Mouse (Mus musculus): ENCODE measurements around the gene Stx18. TPM values are rescaled to one million over a fixed set of nuclear protein-coding genes. Genes with fewer than 3 reads are reported as not detected.

Stx18 gene
- polyA plus RNA-seq, 1 experiment from 2014 or later, result 37.1 TPM

DNA sequence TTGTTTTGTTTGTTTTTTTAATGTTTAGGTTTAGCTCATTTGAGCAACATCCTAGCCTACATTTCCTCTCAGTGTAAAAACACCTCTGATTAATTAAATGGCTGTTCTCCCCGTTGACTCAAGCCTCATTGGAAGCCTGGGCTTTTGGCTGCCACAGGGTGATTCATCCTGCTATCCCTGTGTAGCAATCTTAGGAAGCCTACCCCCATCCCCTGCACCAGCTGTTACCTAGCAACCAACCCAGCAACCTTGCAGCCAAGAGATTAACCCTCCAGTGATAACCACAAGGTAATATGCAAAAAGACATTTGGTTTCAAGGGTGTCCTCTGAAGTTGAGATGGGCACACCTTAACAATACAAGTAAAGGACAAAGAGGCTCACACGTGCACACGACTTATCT is 112.7 kb downstream of the Stx18 start:
- Histone ChIP-seq H3K4me2 (peak overlapping the region; percentile 27), H3K4me3 (peak overlapping the region; percentile 18), H3K4me1 (replicated peaks) (peaks cover 91% of the 10 kb centered on the region), H3K9me3 (no peaks in the 10 kb centered on the region), H3K36me3 (peaks cover 98% of the 10 kb centered on the region), H3K27ac (no peak overlapping the region; the same call in 1 of the 2 replicates), H3K9ac (peak overlapping the region; percentile 35), H3K27me3 (no peaks in the 10 kb centered on the region)
- no peak for ATAC-seq (ENCODE audit: low FRiP score)
- 56% methylated on average over 3 of the region's 3 CpGs for WGBS

DNA sequence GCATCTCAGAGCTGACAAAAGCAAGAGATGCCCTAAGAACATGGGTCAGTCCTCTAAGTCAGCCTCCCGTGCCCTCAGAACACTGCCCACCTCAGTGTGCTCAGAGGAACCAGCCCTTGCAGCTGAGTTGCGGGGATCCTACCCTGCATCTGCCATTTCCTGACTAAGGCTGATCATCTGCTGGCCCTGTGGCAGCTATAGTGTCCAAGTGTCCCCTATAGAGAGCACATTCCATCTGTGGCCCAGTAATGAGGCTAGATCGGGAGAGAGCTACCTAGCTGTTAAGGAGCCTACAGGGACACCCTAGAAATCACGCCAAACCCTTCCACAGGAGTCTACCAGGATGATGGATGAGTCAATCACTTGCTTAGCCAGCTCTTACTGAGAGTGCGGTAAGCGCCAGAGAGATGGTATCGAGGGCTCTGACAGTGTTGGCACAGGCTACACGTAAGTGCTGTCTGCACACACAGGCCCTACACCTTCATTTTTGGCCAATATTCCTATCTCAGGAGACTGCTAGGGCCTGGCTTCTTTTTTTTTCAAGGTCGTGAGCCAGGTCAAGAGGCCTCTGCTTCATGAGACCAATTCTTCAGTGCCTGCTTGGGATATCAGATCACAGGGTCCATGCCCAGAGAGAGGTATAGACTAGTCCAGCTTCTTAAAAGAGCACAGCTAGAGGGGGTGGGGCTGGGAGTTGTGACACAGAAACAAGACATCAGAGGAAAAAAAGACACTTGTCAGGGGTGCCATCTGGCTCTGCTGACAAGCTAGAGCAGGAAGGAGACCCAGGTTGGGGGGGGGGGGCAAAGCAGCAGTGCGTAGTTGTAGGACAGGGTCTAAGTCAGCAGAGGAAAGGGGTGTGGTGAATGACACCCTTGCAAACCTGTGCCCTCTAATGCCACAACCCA is 113.9 kb downstream of the Stx18 start:
- H3K4me2 ChIP-seq, result peak overlapping the region; percentile 27
- peak overlapping the region; percentile 59 for H3K9ac ChIP-seq
- peak overlapping the region; percentile 18 for H3K4me3 ChIP-seq
- H3K4me1 ChIP-seq (replicated peaks), result peaks cover 92% of the 10 kb centered on the region
- WGBS, result 64% methylated on average over 10 of the region's 10 CpGs
- peaks cover 98% of the 10 kb centered on the region for H3K36me3 ChIP-seq
- peak overlapping the region; percentile 48; the same call in 1 of the 2 replicates for H3K27ac ChIP-seq
- no peak for ATAC-seq (ENCODE audit: low FRiP score)
- no peaks in the 10 kb centered on the region for H3K27me3 ChIP-seq
- no peaks in the 10 kb centered on the region for H3K9me3 ChIP-seq

DNA sequence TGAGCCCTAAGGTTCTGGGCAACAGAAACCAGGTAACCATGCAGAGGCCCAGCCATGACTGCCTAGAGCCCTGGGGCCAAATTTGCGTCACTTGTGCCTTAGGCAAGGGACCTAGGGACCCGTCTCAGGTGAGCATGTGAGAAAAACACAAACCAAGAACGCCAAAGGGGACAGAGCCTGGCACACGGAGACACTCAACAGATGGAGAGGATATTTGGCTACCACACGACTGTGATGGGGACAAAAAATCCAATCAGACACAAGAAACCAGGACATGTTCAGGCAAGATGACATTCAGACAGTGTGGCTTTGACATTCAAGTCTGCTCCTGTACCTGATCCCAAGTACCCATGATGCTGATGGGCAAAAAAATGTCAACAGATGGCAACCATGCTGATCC is 115.1 kb downstream of the Stx18 start:
- H3K4me1 ChIP-seq (replicated peaks), result peaks cover 87% of the 10 kb centered on the region
- H3K9me3 ChIP-seq, result no peaks in the 10 kb centered on the region
- no peak for ATAC-seq (ENCODE audit: low FRiP score)
- 92% methylated on average over 5 of the region's 5 CpGs for WGBS
- H3K9ac ChIP-seq, result peak overlapping the region; percentile 59
- peaks cover 89% of the 10 kb centered on the region for H3K36me3 ChIP-seq
- H3K27me3 ChIP-seq, result no peaks in the 10 kb centered on the region
- H3K4me3 ChIP-seq, result peak overlapping the region; percentile 18
- H3K4me2 ChIP-seq, result peak overlapping the region; percentile 27
- peak overlapping the region; percentile 48 for H3K27ac ChIP-seq

DNA sequence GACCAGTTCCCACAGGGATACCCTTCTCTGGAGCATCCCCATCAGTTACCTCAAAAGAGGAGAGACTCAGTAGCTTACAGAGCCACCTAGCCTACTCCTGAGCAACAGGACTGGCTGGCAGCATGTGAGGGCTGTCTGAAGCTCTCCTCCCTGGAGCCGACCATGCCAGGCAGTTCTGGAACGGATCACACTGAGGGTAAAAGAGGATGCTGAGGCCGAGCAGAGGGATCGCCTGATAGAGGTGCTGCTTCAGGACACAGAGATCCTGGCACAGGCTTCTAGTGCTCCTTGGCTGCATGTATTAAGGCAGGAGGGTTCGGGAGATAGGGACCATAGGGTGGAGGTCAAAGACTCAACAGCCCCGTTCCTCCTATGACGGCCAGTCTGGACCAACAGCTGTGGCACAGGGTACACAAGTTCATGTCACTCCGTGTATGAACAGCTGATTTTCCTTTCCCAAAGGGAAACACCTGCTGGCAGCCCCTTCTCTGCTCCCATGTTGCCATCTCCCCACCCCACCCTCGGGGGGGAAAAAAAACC is 119.0 kb downstream of the Stx18 start:
- Histone ChIP-seq H3K9me3 (no peaks in the 10 kb centered on the region), H3K4me2 (peak overlapping the region; percentile 89), H3K27ac (peak overlapping the region; percentile 98), H3K4me3 (peak overlapping the region; percentile 90), H3K9ac (peak overlapping the region; percentile 100), H3K4me1 (replicated peaks) (peaks cover 65% of the 10 kb centered on the region), H3K36me3 (peaks cover 51% of the 10 kb centered on the region), H3K27me3 (peaks cover 22% of the 10 kb centered on the region)
- WGBS, result 43% methylated on average over 9 of the region's 9 CpGs
- ATAC-seq (ENCODE audit: low FRiP score), result no peak

GRCm38 (mm10) chr5:38158501-38158946 is 120.0 kb downstream of the Stx18 start:
- 2% methylated on average over 17 of the region's 17 CpGs for WGBS
- peak; percentile 23 for ATAC-seq (ENCODE audit: low FRiP score)
- no peaks in the 10 kb centered on the region for H3K9me3 ChIP-seq

DNA sequence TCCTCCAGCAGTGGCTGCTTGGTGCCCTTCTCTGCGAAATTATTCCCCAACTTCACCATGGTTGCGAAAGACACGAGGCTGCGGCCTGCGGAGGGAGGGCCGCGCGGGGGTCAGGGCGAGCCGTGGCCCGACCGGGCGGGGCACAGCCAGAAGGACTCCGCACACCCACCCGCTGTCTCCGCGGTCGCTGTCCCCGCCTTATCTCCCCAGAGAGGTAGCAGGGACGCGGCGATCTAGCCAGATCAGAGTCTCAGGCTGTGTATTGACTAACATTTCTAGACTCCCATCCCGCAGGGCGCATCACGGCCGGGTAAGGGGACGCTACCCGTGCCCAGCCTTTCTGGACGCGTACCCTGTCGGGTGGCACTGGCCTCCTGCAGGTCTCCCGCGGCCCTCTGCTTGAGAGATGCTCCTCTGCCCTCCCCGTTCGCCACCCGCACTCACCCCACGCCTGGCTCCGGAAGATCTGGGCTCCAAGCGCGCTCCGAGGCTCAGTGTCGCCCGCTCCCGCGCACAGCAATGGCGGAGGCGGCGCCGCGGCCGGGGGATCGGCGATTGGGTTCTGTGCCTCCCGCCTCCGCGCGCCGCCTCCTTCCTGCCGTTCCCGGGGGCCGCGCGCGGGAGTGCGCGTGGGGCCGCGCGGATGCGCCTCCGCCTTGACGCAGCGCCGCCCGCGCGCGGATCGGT is 120.5 kb downstream of the Stx18 start:
- ATAC-seq (ENCODE audit: low FRiP score), result peak; percentile 86
- peaks cover 50% of the 10 kb centered on the region for H3K4me1 ChIP-seq (replicated peaks)
- H3K4me2 ChIP-seq, result peak overlapping the region; percentile 89
- no peaks in the 10 kb centered on the region for H3K9me3 ChIP-seq
- H3K27ac ChIP-seq, result peak overlapping the region; percentile 98
- H3K36me3 ChIP-seq, result peaks cover 36% of the 10 kb centered on the region
- under 1% methylated on average over 75 of the region's 79 CpGs for WGBS
- peak overlapping the region; percentile 100 for H3K9ac ChIP-seq
- peaks cover 24% of the 10 kb centered on the region for H3K27me3 ChIP-seq
- H3K4me3 ChIP-seq, result peak overlapping the region; percentile 90

More at GRCm38 (mm10) chr5:38158501-38158946, 120.0 kb downstream of the Stx18 start:
- peaks cover 42% of the 10 kb centered on the region for H3K36me3 ChIP-seq
- peak overlapping the region; percentile 100 for H3K9ac ChIP-seq
- H3K4me3 ChIP-seq, result peak overlapping the region; percentile 90
- H3K27me3 ChIP-seq, result peaks cover 24% of the 10 kb centered on the region
- peak overlapping the region; percentile 98 for H3K27ac ChIP-seq
- H3K4me2 ChIP-seq, result peak overlapping the region; percentile 89
- H3K4me1 ChIP-seq (replicated peaks), result peaks cover 55% of the 10 kb centered on the region

GRCm38 (mm10) chr5:38159634-38160413 is 121.3 kb downstream of the Stx18 start, which contains the start of gene Nsg1:
Nsg1 (minus strand) TSS chr5:38159907.
- H3K4me2 ChIP-seq, result peak within 1 kb of the TSS; percentile 89
- no peaks in the 10 kb centered on the region for H3K9me3 ChIP-seq
- peak; percentile 57 for ATAC-seq (ENCODE audit: low FRiP score)
- H3K27ac ChIP-seq, result peak within 1 kb of the TSS; percentile 98
- peaks cover 29% of the 10 kb centered on the region for H3K36me3 ChIP-seq
- H3K9ac ChIP-seq, result peak within 1 kb of the TSS; percentile 100
- 8% methylated on average over 34 of the region's 35 CpGs for WGBS
- peak within 1 kb of the TSS; percentile 90 for H3K4me3 ChIP-seq
- peaks cover 42% of the 10 kb centered on the region for H3K4me1 ChIP-seq (replicated peaks)
- H3K27me3 ChIP-seq, result peaks cover 24% of the 10 kb centered on the region

- 0 out of 2 replicates have a peak, but pooled peaks have one; percentile 17 for ATAC-seq (ENCODE audit: low FRiP score)
- no peaks in the 10 kb centered on the region for H3K4me1 ChIP-seq (replicated peaks)
- no peak overlapping the region for H3K9ac ChIP-seq
- WGBS, result 71% methylated on average over 11 of the region's 11 CpGs
- H3K36me3 ChIP-seq, result no peaks in the 10 kb centered on the region
- no peaks in the 10 kb centered on the region for H3K27me3 ChIP-seq
- H3K27ac ChIP-seq, result no peak overlapping the region
- no peak overlapping the region for H3K4me2 ChIP-seq
- H3K4me3 ChIP-seq, result no peak overlapping the region
- no peaks in the 10 kb centered on the region for H3K9me3 ChIP-seq
Observed at GRCm38 (mm10) chr5:38168497-38168896, 130.0 kb downstream of the Stx18 start.

- Histone ChIP-seq H3K9me3 (no peaks in the 10 kb centered on the region), H3K27me3 (peaks cover 3% of the 10 kb centered on the region; the same call in 1 of the 2 replicates), H3K4me3 (no peak overlapping the region), H3K9ac (no peak overlapping the region), H3K4me2 (no peak overlapping the region), H3K27ac (no peak overlapping the region), H3K4me1 (replicated peaks) (no peaks in the 10 kb centered on the region), H3K36me3 (no peaks in the 10 kb centered on the region)
- 56% methylated on average over 5 of the region's 5 CpGs for WGBS
- no peak for ATAC-seq (ENCODE audit: low FRiP score)
Observed at GRCm38 (mm10) chr5:38173766-38174165, 135.2 kb downstream of the Stx18 start.

DNA sequence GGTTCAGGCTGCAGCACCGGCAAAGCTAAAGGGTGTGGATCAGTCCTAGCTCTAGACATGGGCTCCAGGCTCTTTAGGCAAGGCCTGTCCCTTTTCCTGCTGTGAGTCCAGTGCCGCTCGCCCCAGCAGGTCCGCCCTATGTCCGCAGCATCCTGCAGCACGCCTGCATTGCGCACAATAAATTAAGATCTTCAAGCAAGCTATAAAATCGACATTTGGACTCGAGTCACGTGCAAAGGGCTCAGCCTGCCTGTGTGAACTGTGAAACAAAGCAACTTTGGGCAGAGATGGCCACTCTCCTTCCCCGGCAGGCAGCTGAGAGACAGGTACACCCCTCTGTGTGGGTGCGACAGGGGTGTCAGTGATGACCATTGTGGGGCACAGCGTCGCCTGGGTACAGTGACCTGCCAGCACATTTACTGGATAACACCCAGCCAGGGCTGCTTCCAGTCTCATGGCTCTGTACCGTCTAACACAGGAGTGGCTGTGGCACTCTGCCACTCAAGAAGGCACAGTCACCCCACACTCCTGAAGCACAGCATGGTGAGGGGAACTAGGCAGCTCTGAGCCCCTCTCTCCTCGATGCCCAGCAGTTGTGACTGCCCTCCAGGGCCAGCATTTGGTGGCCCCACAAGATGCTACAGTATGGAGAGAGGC is 135.8 kb downstream of the Stx18 start:
- 80% methylated on average over 16 of the region's 16 CpGs for WGBS
- Histone ChIP-seq H3K36me3 (no peaks in the 10 kb centered on the region), H3K4me3 (no peak overlapping the region), H3K27me3 (peaks cover 3% of the 10 kb centered on the region; the same call in 1 of the 2 replicates), H3K4me1 (replicated peaks) (no peaks in the 10 kb centered on the region), H3K9me3 (no peaks in the 10 kb centered on the region), H3K4me2 (no peak overlapping the region), H3K9ac (no peak overlapping the region), H3K27ac (no peak overlapping the region)
- ATAC-seq (ENCODE audit: low FRiP score), result no peak

GRCm38 (mm10) chr5:38184688-38185285 is 146.2 kb downstream of the Stx18 start:
- ATAC-seq (ENCODE audit: low FRiP score), result no peak
- no peak overlapping the region for H3K27ac ChIP-seq
- H3K4me1 ChIP-seq (replicated peaks), result no peaks in the 10 kb centered on the region
- H3K9ac ChIP-seq, result no peak overlapping the region
- no peaks in the 10 kb centered on the region for H3K36me3 ChIP-seq
- WGBS, result 89% methylated on average over 6 of the region's 6 CpGs
- H3K27me3 ChIP-seq, result no peaks in the 10 kb centered on the region
- H3K9me3 ChIP-seq, result no peaks in the 10 kb centered on the region
- H3K4me3 ChIP-seq, result no peak overlapping the region
- H3K4me2 ChIP-seq, result no peak overlapping the region

Data from hindbrain, embryonic 13.5 days (tissue).